Mouse (Mus musculus): ENCODE data around the gene Rhbdd1. TPM values are rescaled to one million over a fixed set of nuclear protein-coding genes. Genes with fewer than 3 reads are reported as not detected.

Gene Rhbdd1
- polyA plus RNA-seq (2015; fragmentation: Nextera tagmentation; extraction: Ambion mirVana), result 4.7 and 5.9 TPM in 2 replicates

DNA sequence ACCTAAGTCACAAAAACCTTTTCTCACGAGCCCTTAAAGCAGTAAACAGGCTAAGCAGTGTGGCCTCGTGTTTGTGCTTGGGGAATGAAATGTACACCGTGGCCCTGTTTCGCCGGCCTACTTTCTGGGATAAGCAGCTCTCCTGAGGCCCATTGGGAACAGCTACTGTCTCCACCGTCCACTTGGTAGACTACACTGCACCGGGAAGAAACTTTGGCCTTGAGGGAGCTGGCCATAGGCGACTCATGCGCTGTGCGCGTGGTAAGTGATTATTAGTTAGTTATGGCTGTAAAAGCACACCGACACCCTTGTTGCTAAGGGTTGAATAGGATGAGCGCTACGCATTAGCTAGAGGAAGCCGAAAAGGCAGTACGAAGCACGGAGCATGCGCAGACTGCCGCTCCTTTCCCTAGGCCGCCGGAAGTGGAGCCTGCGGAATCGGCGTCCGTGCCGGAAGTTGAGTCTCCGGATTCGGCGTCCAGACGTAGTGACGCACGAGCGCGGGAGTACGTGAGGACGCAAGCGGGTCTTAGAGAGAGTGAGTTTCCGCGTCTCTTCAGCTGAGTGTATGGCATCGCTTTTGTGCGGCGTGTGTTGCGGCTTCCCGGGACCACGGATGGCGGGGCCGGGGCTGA, at the start of gene Rhbdd1:
Gene Rhbdd1 (plus strand): TSS at position 342 of the 635 bp plus-strand sequence.
- DNase-seq, result peak; percentile 97
- Histone ChIP-seq H3K36me3 (replicated peaks; ENCODE audit: insufficient read depth, low read length) (no peaks in the 10 kb centered on the region), H3K27ac (ENCODE audit: low read depth) (peak within 1 kb of the TSS; percentile 94), H3K4me2 (ENCODE audit: low read depth, low read length) (peak within 1 kb of the TSS; percentile 72), H3K4me1 (ENCODE audit: insufficient read depth) (peaks cover 10% of the 10 kb centered on the region), H3K27me3 (ENCODE audit: insufficient read depth, low read length) (no peaks in the 10 kb centered on the region), H3K9ac (replicated peaks) (peak within 1 kb of the TSS; percentile 95), H3K4me3 (ENCODE audit: low read depth, low read length) (peak within 1 kb of the TSS; percentile 98), H3K9me3 (ENCODE audit: low read length) (no peaks in the 10 kb centered on the region)
- no peak for TF ChIP-seq CTCF (IDR thresholded peaks at IDR 0.05; ENCODE audit: low read depth)
- no peak for TF ChIP-seq EP300 (IDR thresholded peaks at IDR 0.05; ENCODE audit: low read depth)
- WGBS (ENCODE audit: insufficient replicate concordance), result 7% methylated on average over 47 of the region's 47 CpGs
- ATAC-seq, result peak; percentile 99

DNA sequence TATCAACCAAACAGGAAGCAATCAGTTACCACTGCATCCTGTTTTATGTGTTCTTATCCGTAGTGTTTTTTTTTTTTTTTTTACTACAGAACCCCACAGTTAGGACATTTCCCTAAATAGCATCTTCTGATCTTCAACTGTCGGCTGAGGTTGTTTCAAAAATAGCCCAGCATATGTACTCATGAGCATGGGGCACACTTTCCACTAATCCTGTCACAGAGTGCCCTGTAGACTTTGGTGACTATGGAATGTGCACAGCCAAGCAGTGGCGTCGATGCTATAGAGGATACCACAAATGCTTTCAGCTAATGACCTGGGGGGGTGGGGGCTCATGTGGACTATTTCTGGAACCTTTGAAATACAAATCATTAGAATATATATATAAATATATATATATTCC, 48.7 kb upstream of the Rhbdd1 start:
- DNase-seq, result no peak
- Histone ChIP-seq H3K4me2 (ENCODE audit: low read depth, low read length) (no peak overlapping the region), H3K9me3 (ENCODE audit: low read length) (no peaks in the 10 kb centered on the region), H3K27me3 (ENCODE audit: insufficient read depth, low read length) (no peaks in the 10 kb centered on the region), H3K9ac (replicated peaks) (no peak overlapping the region), H3K36me3 (replicated peaks; ENCODE audit: insufficient read depth, low read length) (no peaks in the 10 kb centered on the region), H3K4me1 (ENCODE audit: insufficient read depth) (no peaks in the 10 kb centered on the region), H3K27ac (ENCODE audit: low read depth) (no peak overlapping the region), H3K4me3 (ENCODE audit: low read depth, low read length) (no peak overlapping the region)
- ATAC-seq, result no peak
- TF ChIP-seq EP300 (IDR thresholded peaks at IDR 0.05; ENCODE audit: low read depth), result no peak
- no peak for TF ChIP-seq CTCF (IDR thresholded peaks at IDR 0.05; ENCODE audit: low read depth)
- WGBS (ENCODE audit: insufficient replicate concordance), result 26% methylated on average over 4 of the region's 4 CpGs

DNA sequence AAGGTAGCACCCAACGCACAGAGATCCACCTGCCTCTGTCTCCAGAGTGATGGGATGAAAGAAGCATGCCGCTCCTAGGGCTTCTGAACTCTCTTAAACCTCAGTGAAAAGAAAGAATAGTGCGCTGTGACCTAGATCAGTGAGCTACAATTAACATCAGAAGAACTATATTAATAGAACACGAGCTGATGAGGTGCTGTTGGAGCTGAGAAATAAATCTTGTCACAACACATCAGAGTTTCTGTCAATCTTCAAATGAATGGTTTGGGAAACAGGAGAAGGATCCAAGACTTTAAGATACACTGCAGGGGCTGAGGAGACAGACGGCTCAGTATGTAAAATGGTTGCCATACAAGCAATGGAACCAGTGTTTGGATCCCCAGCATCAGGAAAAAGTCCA, 44.0 kb upstream of the Rhbdd1 start:
- TF ChIP-seq EP300 (IDR thresholded peaks at IDR 0.05; ENCODE audit: low read depth) (no peak), CTCF (IDR thresholded peaks at IDR 0.05; ENCODE audit: low read depth) (no peak)
- no peak overlapping the region for H3K4me2 ChIP-seq (ENCODE audit: low read depth, low read length)
- WGBS (ENCODE audit: insufficient replicate concordance), result 77% methylated on average over 5 of the region's 5 CpGs

DNA sequence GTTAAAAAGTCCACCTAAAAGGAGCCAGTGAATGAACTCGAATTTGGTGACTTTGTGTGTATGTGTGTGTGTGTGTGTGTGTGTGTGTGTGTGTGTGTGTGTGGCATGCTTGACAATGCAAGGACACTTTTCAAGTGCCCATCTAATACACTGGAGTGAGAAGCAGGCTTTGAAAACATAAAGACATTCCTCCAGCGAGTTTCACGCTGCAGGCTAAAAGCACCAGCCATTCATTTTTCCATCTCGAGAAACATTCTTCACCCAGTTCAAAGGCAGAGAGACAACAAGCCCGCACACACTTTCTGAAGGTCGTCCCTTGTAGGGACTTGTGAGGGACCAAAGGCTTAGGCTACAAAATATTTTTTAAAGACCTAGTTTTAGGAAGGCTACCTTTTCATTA, 42.7 kb upstream of the Rhbdd1 start:
- 62% methylated on average over 6 of the region's 6 CpGs for WGBS (ENCODE audit: insufficient replicate concordance)
- no peak for TF ChIP-seq EP300 (IDR thresholded peaks at IDR 0.05; ENCODE audit: low read depth)
- TF ChIP-seq CTCF (IDR thresholded peaks at IDR 0.05; ENCODE audit: low read depth), result no peak
- Histone ChIP-seq H3K27me3 (ENCODE audit: insufficient read depth, low read length) (no peaks in the 10 kb centered on the region), H3K27ac (ENCODE audit: low read depth) (no peak overlapping the region), H3K36me3 (replicated peaks; ENCODE audit: insufficient read depth, low read length) (no peaks in the 10 kb centered on the region; the same call in 1 of the 2 replicates), H3K4me3 (ENCODE audit: low read depth, low read length) (no peak overlapping the region), H3K9ac (replicated peaks) (no peak overlapping the region), H3K9me3 (ENCODE audit: low read length) (no peaks in the 10 kb centered on the region), H3K4me2 (ENCODE audit: low read depth, low read length) (no peak overlapping the region), H3K4me1 (ENCODE audit: insufficient read depth) (peaks cover 4% of the 10 kb centered on the region; the same call in 1 of the 2 replicates)
- ATAC-seq, result no peak
- no peak for DNase-seq

More for the DNA sequence above, 44.0 kb upstream of the Rhbdd1 start:
- Histone ChIP-seq H3K27me3 (ENCODE audit: insufficient read depth, low read length) (no peaks in the 10 kb centered on the region), H3K9me3 (ENCODE audit: low read length) (no peaks in the 10 kb centered on the region), H3K4me3 (ENCODE audit: low read depth, low read length) (no peak overlapping the region), H3K36me3 (replicated peaks; ENCODE audit: insufficient read depth, low read length) (no peaks in the 10 kb centered on the region), H3K9ac (replicated peaks) (no peak overlapping the region), H3K4me1 (ENCODE audit: insufficient read depth) (peaks cover 3% of the 10 kb centered on the region; the same call in 1 of the 2 replicates), H3K27ac (ENCODE audit: low read depth) (no peak overlapping the region)
- no peak for ATAC-seq
- no peak for DNase-seq

DNA sequence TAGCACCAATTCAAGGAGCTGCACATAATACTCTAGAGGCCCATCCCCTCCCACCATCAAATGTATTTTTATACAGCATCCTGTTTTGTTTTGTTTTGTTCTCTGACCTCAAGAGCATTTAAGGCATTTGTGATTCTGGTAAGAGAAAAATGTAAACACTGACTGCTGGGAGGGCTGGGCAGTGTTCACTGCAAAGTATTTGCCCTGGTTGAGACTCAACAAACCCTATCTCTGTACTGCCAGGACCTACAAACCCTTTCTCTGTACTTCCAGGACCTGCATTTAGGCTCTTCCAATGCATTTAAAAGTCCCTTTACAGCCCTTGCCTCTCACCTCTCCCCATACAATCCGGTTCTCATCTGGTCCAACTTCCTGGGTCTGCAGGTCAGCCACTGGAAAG, 41.9 kb upstream of the Rhbdd1 start:
- TF ChIP-seq EP300 (IDR thresholded peaks at IDR 0.05; ENCODE audit: low read depth), result no peak
- Histone ChIP-seq H3K4me1 (ENCODE audit: insufficient read depth) (peaks cover 5% of the 10 kb centered on the region; the same call in 1 of the 2 replicates), H3K36me3 (replicated peaks; ENCODE audit: insufficient read depth, low read length) (no peaks in the 10 kb centered on the region; the same call in 1 of the 2 replicates), H3K9ac (replicated peaks) (no peak overlapping the region), H3K27me3 (ENCODE audit: insufficient read depth, low read length) (no peaks in the 10 kb centered on the region), H3K27ac (ENCODE audit: low read depth) (no peak overlapping the region), H3K4me2 (ENCODE audit: low read depth, low read length) (no peak overlapping the region), H3K4me3 (ENCODE audit: low read depth, low read length) (no peak overlapping the region), H3K9me3 (ENCODE audit: low read length) (no peaks in the 10 kb centered on the region)
- ATAC-seq, result no peak
- 32% methylated on average over 1 of the region's 1 CpGs for WGBS (ENCODE audit: insufficient replicate concordance)
- no peak for DNase-seq

DNA sequence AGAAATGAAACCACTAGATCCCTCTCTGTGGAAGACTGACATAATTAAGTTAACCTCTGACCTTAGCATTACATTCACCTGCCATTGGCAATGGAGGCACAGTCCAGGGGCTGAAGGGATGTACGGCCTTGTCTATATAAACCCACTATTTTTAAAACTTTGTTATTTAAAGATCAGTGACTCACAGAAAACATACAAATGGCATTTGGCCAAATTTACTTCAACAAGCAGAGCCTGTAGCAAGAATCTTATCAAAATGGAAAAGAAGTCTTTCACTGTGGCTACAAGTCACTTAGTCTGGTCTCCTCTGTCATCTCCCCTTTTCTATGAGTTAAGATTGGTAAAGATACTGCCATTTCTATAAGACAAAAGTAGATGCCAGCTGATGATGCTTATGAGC, 36.5 kb upstream of the Rhbdd1 start:
- Histone ChIP-seq H3K4me3 (ENCODE audit: low read depth, low read length) (no peak overlapping the region), H3K36me3 (replicated peaks; ENCODE audit: insufficient read depth, low read length) (no peaks in the 10 kb centered on the region; the same call in 1 of the 2 replicates), H3K27ac (ENCODE audit: low read depth) (peak overlapping the region; percentile 30; the same call in 1 of the 2 replicates), H3K9ac (replicated peaks) (no peak overlapping the region), H3K4me2 (ENCODE audit: low read depth, low read length) (no peak overlapping the region), H3K4me1 (ENCODE audit: insufficient read depth) (peaks cover 11% of the 10 kb centered on the region; the same call in 1 of the 2 replicates), H3K27me3 (ENCODE audit: insufficient read depth, low read length) (no peaks in the 10 kb centered on the region), H3K9me3 (ENCODE audit: low read length) (no peaks in the 10 kb centered on the region)
- 50% methylated on average over 1 of the region's 1 CpGs for WGBS (ENCODE audit: insufficient replicate concordance)
- no peak for ATAC-seq
- DNase-seq, result no peak
- no peak for TF ChIP-seq EP300 (IDR thresholded peaks at IDR 0.05; ENCODE audit: low read depth)
- no peak for TF ChIP-seq CTCF (IDR thresholded peaks at IDR 0.05; ENCODE audit: low read depth)
